Mouse (Mus musculus) T-helper 17 cell (primary cell): ENCODE measurements around the gene Zdhhc16.

Experiments used
- in situ Hi-C, 2 experiments: fragments of 300-600 bp; cut with MboI, MseI; formaldehyde crosslinking; loops; 1 replicate in 1 of 2; 2 replicates in 1 of 2; pipeline ENCODE4 v1.15.1; 2025; ENCODE audit warnings: high pct_unique_total_duplicates in 2 of 2

Gene Zdhhc16

GRCm38 (mm10) chr19:41933179-41934086 lies at the start of gene Zdhhc16, which contains the start of gene Exosc1:
TSS of gene Zdhhc16 (plus strand) at chr19:41933480.
TSS of gene Exosc1 (minus strand) at chr19:41933423.
- in situ Hi-C loops, result loop anchor here in 1 of 2 experiments (25.0 kb wide), 1 partner anchor 1754 kb away; the partner anchor contains the start of gene Entpd7

- in situ Hi-C loops, result no loop called here
These were observed 49.4 kb upstream of the Zdhhc16 start for GRCm38 (mm10) chr19:41883882-41884281.

DNA sequence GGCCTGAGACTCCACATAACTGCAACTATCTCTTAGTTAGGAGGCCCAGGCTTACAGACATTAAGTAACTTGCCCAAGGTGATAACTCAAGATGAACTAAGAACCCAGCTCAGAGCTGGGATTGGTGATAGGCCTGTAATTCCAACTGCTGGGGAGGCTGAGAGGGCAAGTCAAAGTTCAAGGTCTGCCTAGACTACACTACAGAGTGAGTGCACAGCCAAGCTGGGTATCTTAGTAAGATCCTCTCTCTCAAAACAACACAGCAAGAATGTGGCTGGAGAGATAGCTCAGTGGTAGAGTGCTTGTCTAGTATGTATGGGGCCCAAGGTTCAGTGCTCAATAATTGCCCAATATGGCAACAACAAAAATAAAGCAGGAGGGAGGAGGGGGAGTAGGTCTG lies 45.1 kb upstream of the Zdhhc16 start:
- in situ Hi-C loops, result loop anchor here in 1 of 2 experiments (5.0 kb wide), 1 partner anchor 36 kb away; no protein-coding TSS in a partner anchor

- in situ Hi-C loops, result loop anchor here in 1 of 2 experiments (10.0 kb wide), 1 partner anchor 1630 kb away; the partner anchor contains the start of gene Got1
These were observed 38.3 kb upstream of the Zdhhc16 start for GRCm38 (mm10) chr19:41894959-41895358.

GRCm38 (mm10) chr19:41895460-41896318 lies 37.6 kb upstream of the Zdhhc16 start, which contains the start of gene Rrp12:
TSS of gene Rrp12 (minus strand) at chr19:41896173.
- in situ Hi-C loops, result loop anchor here in 1 of 2 experiments (10.0 kb wide), 1 partner anchor 1629 kb away; the partner anchor contains the start of gene Got1

- in situ Hi-C loops, result loop anchor here in 1 of 2 experiments (10.0 kb wide), 1 partner anchor 1628 kb away; the partner anchor contains the start of gene Got1
These were observed 37.0 kb upstream of the Zdhhc16 start for GRCm38 (mm10) chr19:41896319-41896711.

- in situ Hi-C loops, result loop anchor here in 1 of 2 experiments (10.0 kb wide), 1 partner anchor 1626 kb away; the partner anchor contains the start of gene Got1
These were observed 34.4 kb upstream of the Zdhhc16 start for GRCm38 (mm10) chr19:41898860-41899259.

GRCm38 (mm10) chr19:41900495-41901090 lies 32.7 kb upstream of the Zdhhc16 start:
- in situ Hi-C loops, result no loop called here

- in situ Hi-C loops, result no loop called here
These were observed 31.6 kb upstream of the Zdhhc16 start for GRCm38 (mm10) chr19:41901696-41902095.

GRCm38 (mm10) chr19:41902848-41903593 lies 30.3 kb upstream of the Zdhhc16 start:
- in situ Hi-C loops, result no loop called here

GRCm38 (mm10) chr19:41905246-41905645 lies 28.0 kb upstream of the Zdhhc16 start:
- in situ Hi-C loops, result no loop called here

DNA sequence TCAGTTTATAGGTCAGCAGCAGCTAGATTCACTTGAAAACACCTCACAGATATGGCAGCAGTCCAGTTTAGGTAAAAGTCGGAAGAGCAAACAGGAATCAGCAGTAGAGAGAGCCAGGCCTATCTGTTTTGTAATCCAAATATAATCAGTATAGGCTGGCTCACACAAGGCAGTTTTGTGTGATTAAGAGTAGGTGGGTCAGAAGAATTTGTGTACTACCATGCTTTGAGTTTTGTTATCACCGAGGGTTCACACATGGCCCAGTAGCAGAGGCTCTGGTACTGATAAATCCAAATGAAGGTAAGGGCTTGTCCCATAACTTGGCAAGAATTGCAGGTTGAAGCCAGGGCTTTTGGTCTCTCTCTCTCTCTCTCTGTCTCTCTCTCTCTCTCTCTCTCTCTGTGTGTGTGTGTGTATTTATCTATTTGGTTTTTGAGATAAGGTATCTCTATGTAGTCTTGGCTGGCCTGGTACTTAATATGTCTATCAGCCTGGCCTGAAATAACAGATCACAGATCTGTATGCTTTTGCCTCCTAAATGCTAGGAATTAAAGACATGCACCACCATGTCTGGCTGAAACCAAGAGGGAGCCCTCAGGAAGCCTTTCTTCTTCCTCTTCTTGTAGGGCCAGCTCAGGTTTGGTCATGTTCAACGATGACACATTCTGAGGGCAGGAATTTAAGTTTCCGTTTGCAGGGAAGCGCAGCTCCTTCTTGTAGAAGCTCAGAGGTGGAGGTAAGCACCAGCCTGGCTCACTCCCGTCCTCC lies 26.8 kb upstream of the Zdhhc16 start:
- in situ Hi-C loops, result no loop called here

DNA sequence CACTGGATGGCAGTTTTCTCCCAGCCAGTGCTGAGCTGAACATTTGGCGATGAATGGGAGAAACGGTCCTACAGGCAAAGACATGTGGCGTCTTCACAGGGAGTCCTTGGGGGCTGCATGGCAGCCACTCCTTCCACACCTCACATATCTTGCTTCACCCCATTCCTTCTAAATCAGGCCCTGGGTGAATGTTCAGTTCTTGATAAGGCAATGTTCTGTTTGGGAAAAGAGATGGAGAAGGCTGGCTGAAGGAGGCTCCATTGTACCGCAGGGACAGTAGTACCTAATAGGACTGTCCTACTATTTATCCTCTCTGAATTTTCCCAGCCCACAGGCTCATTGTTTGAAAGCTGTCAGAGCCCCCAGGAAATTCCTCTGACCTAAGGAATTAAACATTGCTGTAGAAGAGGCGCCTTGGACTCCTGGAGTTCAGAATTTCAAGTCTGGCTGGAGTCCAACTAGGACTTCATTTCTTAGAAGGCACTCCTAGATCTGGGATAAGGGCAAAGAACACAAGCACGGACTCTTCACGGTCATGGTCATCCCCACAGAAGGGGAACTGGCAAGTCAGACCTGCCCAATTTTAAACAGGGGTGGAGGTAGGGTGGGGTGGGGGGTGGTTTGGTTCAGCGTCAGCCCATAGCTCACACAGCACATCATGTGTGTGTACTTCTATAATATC lies 26.1 kb upstream of the Zdhhc16 start:
- in situ Hi-C loops, result no loop called here

- in situ Hi-C loops, result no loop called here
These were observed 24.5 kb upstream of the Zdhhc16 start for GRCm38 (mm10) chr19:41908736-41909135.

GRCm38 (mm10) chr19:41910396-41910795 lies 22.9 kb upstream of the Zdhhc16 start:
- in situ Hi-C loops, result no loop called here

- in situ Hi-C loops, result no loop called here
These were observed 21.9 kb upstream of the Zdhhc16 start, which contains the start of gene Pgam1 for GRCm38 (mm10) chr19:41911178-41912073. TSS of gene Pgam1 (plus strand) at chr19:41911923.

DNA sequence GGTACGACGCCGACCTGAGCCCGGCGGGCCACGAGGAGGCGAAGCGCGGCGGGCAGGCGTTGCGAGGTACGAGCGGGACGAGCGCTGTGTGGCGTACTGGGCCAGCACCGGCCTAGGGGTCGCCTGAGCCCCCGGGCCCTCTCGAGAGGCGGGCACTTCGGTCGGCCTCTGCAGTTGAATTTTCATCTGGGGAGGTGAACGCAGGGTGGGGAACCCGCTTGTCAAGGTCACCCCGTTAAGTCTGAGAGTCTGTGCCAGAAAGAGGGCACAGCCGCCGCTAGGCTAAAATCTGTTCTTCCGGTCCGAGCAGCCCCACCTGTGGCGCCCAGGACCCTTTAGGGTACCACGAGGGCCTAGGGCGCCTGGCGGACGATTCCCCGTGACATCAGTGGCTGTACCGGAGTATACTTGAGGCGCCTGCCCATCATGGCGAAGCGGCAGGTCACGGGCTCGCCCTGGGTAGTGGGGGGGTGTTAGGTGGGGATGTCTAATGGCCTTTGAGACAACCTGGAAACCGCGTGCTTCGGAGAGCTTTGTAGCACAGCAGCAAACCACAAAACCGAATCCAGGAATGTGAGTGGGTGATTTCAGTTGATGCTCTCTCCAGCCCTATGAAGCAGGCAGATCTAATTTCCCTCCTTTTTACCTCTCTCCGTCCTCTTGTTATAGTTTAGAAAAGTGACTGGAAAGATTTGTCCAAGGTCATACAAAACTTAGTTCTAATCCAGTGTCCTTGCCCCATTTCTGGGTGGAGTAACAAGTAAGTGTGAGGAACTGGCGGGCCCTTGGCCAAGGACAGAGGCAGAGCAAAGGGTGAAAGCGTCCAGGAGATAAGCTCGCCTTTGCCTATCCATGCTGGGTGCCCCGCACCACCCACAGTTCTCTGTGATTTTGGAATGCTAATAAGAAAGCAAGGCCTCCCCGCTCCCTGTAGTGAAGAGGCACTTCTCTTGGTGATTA lies 20.9 kb upstream of the Zdhhc16 start:
- in situ Hi-C loops, result no loop called here
